Mouse (Mus musculus): ENCODE data around the gene Osbp2.

Osbp2 gene

DNA sequence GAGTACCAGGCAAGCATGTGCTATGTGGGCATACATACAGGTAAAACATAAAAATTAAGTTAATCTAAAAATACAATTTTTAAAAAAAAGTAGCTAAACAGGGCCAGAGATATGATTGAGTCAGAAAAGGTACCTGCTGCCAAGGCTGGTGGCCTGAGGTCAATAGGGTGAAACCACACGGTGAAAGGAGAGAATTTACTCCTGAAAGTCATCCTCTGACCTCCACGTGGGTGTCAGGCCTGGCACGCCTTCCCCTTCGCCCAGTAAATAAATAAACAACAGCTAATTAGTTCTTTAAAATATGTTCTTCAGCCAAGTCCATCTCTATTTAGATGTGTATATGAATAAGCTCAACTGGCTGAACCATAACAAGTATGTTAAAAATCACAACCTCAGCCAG is 3.3 kb downstream of the Osbp2 start:
- no peak for DNase-seq

- DNase-seq = no peak
These were observed 3.9 kb downstream of the Osbp2 start for GRCm38 (mm10) chr11:3859778-3860177.

GRCm38 (mm10) chr11:3857902-3858301 is 5.8 kb downstream of the Osbp2 start:
- no peak for DNase-seq

GRCm38 (mm10) chr11:3855846-3856245 is 7.9 kb downstream of the Osbp2 start:
- DNase-seq = no peak

DNA sequence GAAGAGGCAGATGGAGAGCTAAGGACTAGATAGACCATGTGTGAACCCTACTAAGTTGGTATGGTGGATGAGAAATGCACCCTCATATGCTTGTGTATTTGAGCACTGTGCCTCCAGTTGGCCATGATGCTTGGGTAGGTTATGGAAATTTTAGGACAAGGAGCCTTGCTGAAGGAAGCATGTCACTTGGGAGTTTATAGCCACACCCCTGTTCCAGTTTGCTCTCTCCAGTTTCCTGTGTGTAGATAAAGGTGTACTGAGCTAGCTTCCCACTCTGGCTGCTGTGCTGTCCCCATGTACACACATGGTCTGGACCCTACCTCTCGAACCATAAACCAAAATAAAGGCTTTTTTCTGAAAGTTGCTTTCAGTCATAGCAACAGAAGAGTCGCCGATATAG is 9.5 kb downstream of the Osbp2 start:
- no peak for DNase-seq

GRCm38 (mm10) chr11:3853481-3854034 is 10.1 kb downstream of the Osbp2 start:
- DNase-seq = no peak

DNA sequence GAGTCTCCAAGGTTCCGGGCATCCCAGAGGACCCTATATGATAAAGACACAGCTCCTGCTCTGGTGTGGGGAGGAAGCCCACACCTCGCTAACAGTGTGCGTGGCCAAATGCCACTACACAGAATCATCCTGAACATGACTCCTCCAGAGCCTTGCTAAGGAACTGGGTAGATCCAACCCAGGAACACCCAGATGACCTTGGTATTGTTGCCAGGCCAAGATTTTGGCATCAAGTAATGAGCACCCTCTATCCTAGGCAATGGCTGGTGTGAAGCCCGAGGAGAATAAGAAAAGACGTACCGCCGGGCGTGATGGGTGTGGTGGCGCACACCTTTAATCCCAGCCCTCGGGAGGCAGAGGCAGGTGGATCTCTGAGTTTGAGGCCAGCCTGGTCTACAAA is 10.7 kb downstream of the Osbp2 start:
- no peak for DNase-seq

DNA sequence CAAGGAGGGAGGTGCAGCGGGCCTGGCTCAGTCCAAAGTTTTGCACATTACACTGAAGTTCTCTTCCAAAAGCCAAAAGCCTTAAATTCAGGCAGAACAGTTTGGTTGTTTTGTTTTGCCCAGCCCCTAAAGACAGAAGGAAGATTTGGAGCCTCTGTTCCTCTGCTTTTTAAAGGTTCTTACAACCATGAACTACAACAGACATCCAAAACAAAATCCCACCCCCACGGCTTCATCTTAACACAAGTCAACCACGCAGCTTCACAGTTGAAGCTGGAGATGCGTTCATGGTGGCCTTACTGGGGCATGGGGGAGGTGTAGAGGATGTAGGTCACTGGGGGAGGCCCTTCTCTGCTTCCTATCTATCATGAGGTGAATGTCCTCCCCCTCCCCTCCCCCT is 11.8 kb downstream of the Osbp2 start:
- DNase-seq = no peak

DNA sequence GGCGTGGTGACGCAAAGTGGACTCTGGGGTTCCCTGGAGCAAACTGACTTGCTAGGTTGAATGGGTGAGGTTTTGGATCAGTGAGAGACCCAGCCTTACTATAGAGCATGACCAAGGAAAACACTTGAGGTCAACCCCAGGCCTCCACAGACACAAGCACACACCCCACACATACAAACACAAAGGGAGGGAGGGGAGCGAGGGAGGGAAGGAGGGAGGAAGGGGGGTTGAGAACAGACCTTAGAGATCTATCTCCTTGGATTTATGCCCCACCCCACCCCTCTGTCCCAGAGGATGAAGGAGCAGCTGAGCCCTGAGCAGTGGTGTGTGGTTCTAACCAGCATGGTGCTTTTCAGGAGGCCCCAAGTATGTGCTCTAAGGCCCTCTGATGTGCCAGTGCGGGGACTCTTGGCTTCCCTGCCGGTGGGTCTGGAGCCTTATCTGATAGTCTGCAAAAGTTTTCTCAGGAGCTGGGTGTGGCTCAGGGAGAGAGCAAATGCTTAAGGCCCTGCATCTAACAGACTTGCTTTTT is 12.9 kb downstream of the Osbp2 start:
- DNase-seq = no peak

- DNase-seq = no peak
These were observed 13.4 kb downstream of the Osbp2 start for GRCm38 (mm10) chr11:3850315-3850614.

DNA sequence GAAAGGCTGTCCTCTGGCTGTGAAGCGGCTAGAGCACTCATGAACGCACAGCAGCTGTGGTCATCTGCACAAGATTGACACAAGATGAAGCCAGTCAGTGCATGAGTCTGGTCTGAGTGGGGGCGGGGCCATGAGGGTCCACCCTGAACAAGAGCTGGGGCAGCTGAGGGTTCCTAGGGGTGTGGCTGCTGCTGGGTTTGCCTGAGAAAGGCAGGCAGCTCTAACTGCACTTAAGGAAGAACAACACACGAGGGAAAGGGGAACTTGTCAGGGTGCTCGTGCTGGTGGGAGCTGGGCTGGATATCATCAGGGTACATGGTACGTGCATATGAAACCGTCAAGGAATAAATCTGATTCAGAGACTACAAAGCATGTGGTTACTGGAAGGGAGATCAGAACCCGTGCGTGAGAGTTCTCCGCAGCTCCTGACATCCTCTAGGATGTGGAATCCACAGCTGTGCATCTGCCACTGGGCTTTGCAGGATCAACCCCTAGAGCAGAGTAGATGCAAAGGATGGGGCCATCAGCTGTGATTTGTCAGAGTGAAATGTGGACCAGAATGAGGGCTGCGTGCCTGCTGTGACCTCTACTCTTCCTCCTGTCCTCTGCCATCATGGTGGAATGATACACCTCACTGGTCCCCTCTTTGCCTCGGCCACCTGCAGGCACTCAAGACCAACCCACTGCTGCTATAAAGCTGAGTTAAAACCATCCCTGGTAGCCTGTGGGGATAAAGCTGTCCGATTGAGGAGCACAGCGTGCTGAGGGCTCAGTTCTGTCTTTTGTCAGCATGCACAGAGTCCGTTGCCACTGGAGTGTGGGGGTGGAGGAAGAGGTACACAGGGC is 14.0 kb downstream of the Osbp2 start:
- no peak for DNase-seq

- DNase-seq = no peak
These were observed 17.4 kb downstream of the Osbp2 start for GRCm38 (mm10) chr11:3846351-3846750.

DNA sequence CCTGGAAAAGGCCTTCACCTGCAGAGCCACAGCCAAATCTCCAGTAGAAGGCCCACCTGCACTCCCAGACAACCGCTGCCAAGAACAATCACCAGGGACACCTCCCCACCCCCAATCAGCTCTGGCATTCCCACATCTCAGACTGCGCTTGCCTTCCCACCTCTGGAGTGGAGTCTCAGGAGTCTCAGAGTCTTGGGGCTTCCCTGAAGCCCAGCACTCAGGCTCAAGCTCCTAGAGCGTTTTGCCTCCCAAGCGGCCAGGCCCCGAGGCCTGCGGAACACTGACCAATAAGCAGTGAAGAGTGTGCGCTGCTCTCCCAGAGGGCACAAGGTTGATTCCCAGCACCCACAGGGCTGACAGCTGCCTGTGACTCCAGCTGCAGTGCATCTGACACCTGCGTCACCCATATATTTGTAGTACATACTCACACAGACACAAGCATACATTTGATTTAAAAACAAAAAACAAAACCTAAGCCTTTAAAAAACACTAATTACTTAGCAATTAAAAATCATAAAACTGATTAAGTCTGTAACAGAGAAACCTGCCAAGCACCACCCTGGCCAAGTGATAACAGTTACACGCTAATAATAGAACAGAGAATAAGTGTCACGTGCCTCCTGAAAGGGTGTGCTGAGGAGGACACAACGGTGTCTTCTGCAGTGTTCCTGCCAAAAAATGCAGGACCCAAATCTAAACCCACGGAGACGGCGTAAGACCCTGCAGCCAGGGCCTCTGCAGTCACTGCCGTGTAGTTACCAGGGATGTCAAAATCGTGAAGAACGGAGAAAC is 19.6 kb downstream of the Osbp2 start:
- DNase-seq = no peak

- DNase-seq = no peak
These were observed 28.4 kb downstream of the Osbp2 start for GRCm38 (mm10) chr11:3835271-3835670.

- DNase-seq = peak; percentile 43
These were observed 29.1 kb downstream of the Osbp2 start for GRCm38 (mm10) chr11:3834421-3835098.

DNA sequence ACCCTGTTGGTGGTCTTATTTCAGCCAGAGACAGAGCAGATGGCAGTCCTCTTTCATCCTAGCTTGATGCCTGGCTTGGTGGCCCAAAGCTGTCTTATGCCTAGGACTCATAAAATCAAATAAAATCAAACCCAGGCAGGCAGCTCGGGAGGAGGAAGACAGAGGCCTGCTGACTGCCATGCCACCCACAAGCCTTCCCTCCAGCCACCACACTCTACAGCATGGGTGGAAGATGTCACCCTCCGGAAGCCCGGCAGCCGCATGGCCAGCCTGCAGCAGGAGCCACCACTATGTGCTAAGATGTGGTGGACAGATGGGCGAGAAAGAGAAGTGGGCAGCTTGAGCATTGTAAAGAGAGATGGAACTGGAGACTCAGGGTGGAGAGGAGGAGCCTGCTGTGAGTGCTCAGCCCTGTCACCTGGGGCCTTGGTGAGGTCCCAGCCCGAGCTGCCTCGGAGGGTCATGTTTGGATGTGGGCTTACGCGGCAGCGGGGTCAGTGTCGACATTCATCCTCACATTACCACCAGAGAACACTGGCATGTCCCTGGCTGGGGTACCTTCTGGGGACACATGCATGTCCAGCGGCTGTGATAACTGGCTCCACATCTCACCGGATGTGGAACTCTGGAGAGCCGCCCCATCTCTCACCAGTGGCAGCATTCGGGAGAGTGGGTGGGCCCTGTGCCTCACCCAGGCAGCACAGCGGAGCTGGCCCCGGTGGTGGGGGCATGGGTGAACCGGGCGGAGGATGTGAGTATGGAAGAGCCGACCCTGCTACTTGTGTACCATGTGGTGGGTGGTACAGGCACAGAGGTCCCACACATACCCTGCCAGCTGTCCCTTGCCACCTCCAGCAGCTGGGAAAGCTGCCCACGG is 29.9 kb downstream of the Osbp2 start:
- DNase-seq = no peak

GRCm38 (mm10) chr11:3832193-3832901 is 31.4 kb downstream of the Osbp2 start:
- no peak for DNase-seq

- DNase-seq = no peak
These were observed 34.0 kb downstream of the Osbp2 start for GRCm38 (mm10) chr11:3829736-3830135.

DNA sequence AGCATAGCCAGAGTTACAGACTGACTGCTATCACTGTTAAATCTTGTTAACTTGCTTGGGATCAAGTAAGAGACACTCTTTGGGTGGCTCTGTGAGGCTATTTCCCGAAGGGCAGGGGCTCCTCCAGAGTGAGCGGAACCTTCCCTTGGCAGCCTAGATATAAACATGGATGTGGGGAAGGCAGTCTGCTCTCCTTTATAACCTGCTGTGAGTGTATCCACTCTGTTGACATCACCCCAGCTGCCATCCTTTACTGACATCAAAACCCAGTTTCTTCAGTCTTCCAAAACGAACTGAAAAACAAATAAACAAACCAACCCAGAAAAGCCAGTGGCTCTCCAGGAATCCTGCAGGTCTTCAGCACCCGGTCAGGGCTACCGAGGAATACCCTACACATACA is 39.6 kb downstream of the Osbp2 start:
- DNase-seq = no peak

GRCm38 (mm10) chr11:3823378-3823777 is 40.3 kb downstream of the Osbp2 start:
- no peak for DNase-seq

DNA sequence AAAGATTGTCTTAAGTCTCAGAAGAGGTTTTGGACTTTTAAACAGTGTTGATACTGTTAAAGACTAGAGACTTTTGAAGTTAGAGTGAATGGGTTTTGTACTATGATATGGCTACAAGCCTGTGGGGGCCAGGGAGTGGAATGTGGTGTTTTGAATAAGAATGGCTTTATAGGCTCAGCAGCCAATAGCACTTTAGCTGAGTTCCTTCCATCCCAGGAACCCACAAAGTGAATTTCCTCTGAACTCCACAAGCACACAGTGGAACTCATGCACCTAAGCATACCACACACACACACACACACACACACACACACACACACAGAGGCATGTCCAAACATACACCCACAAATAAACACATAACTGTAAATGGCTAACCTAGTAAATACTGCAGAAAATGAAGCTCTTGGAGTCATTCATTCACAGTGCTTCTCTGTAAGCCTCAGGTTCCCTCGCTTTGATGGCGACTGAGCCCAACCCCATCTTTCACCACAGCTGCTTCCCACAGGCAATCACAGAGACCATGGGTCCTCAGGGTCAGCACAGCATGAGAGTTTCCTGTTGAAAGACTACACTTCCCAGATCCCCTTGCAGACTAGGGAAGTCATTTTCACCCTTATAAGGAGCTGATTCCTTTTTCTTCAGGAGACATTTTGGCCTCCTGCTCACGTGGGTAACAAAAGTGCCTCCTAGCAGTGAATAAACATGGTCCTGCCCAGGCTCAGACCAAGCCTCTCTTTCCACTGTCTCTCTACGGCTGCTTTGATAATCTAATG is 45.5 kb downstream of the Osbp2 start:
- DNase-seq = no peak
